Mouse (Mus musculus) adrenal gland, postnatal 14 days (tissue): ENCODE results near the gene Slc15a4. TPM values are rescaled to one million over a fixed set of nuclear protein-coding genes. Genes with fewer than 3 reads are reported as not detected.

Experiments used
- total RNA-seq: library from RNA; stranded (reverse); gene quantifications from 2 replicates; pipeline ENCODE4 v1.2.3, GENCODE M21; 2021

Slc15a4 gene
- total RNA-seq, 1 experiment from 2014 or later, result 16.7 TPM

Other genes with a start within 250 kb of the Slc15a4 start
- gene Glt1d1, start 635 bp downstream of the Slc15a4 start, total RNA-seq, result 1.1 and 4.7 TPM in 2 replicates